Mouse (Mus musculus): ENCODE measurements around the gene Cox7a2l. TPM values are rescaled to one million over a fixed set of nuclear protein-coding genes. Genes with fewer than 3 reads are reported as not detected.

Gene Cox7a2l
- polyA plus RNA-seq, 1 experiment from 2014 or later, result 136 TPM

DNA sequence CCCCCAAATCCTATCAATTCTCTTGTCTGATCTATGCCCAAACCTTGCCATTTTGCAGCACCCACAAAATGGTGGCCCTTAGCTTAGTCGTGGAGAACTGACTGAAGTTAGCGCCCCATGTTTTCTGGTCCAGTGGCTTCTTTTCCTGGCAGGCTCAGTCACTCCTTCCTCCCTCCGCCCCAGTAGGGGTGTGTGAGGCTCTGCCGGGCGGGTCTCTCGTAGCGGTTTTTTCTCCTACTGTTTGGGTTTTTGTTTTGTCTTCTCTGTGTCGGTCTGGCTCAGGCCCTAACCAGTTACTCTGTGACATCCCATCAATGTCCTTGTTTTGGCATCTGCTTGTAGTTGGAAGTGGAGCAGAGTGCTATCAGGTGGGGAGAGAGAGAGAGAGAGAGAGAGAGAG lies 8.5 kb upstream of the Cox7a2l start:
- Histone ChIP-seq H3K4me3 (no peak overlapping the region), H3K27me3 (no peaks in the 10 kb centered on the region), H3K4me1 (peaks cover 24% of the 10 kb centered on the region), H3K27ac (no peak overlapping the region), H3K36me3 (no peaks in the 10 kb centered on the region), H3K4me2 (replicated peaks) (peak overlapping the region; percentile 11; the same call in 1 of the 2 replicates), H3K9ac (no peak overlapping the region), H3K9me3 (no peaks in the 10 kb centered on the region)
- no peak for ATAC-seq (ENCODE audit: insufficient number of reproducible peaks, insufficient read depth, low FRiP score, low TSS enrichment)
- 11% methylated on average over 8 of the region's 8 CpGs for WGBS

- Histone ChIP-seq H3K27ac (no peak overlapping the region), H3K4me3 (no peak overlapping the region), H3K9ac (no peak overlapping the region), H3K9me3 (no peaks in the 10 kb centered on the region), H3K4me1 (peaks cover 24% of the 10 kb centered on the region), H3K4me2 (replicated peaks) (no peak overlapping the region), H3K36me3 (no peaks in the 10 kb centered on the region), H3K27me3 (no peaks in the 10 kb centered on the region)
- no peak for ATAC-seq (ENCODE audit: insufficient number of reproducible peaks, insufficient read depth, low FRiP score, low TSS enrichment)
- 46% methylated on average over 7 of the region's 7 CpGs for WGBS
Observed at GRCm38 (mm10) chr17:83524753-83525152, 7.6 kb upstream of the Cox7a2l start.

DNA sequence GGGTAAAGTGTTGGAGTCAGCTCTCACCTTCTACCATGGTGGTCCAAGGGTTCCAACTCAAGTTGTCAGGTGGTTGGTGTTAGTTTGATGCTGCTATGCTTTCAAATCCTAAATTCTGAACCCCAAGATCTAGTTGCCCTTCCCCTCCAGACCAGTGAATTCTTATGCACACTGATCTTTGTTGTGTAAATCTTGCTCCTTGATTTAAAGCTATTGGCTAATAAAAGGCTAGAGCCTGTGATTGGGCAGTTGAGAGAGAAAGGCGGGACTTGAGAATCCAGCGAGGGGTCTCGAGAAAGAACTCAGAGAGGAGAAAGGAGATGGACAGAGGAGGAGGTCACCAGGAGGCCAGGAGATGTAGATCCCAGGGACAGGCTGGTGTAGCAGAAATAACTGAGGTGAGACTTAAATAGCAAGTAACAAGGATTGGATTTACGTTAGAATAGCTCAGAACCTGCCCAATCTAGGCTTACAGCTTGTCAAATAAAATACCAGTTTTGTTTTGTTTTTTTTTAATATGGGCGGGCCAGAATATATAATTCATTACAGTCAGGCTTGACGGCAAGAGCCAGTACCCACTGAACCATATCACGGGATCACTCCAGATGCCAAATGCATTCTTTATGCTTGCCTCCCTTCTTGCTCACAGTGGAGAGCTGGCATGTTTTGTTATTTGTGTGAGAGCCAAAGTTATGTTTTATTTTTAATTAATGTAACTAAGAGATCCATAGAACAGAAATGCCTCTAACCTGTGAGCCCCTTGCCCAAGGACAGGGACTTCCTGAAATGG lies 5.7 kb upstream of the Cox7a2l start:
- Histone ChIP-seq H3K27me3 (no peaks in the 10 kb centered on the region), H3K9ac (no peak overlapping the region), H3K27ac (no peak overlapping the region), H3K9me3 (no peaks in the 10 kb centered on the region), H3K4me1 (peaks cover 20% of the 10 kb centered on the region), H3K4me3 (no peak overlapping the region), H3K4me2 (replicated peaks) (no peak overlapping the region), H3K36me3 (no peaks in the 10 kb centered on the region)
- no peak for ATAC-seq (ENCODE audit: insufficient number of reproducible peaks, insufficient read depth, low FRiP score, low TSS enrichment)
- 64% methylated on average over 7 of the region's 7 CpGs for WGBS

GRCm38 (mm10) chr17:83521881-83522280 lies 4.8 kb upstream of the Cox7a2l start:
- no peak overlapping the region for H3K4me2 ChIP-seq (replicated peaks)
- no peak overlapping the region for H3K9ac ChIP-seq
- H3K4me1 ChIP-seq, result peaks cover 11% of the 10 kb centered on the region
- no peak for ATAC-seq (ENCODE audit: insufficient number of reproducible peaks, insufficient read depth, low FRiP score, low TSS enrichment)
- 82% methylated on average over 4 of the region's 4 CpGs for WGBS
- H3K4me3 ChIP-seq, result no peak overlapping the region
- no peaks in the 10 kb centered on the region for H3K36me3 ChIP-seq
- H3K27ac ChIP-seq, result no peak overlapping the region
- H3K27me3 ChIP-seq, result no peaks in the 10 kb centered on the region
- H3K9me3 ChIP-seq, result no peaks in the 10 kb centered on the region

DNA sequence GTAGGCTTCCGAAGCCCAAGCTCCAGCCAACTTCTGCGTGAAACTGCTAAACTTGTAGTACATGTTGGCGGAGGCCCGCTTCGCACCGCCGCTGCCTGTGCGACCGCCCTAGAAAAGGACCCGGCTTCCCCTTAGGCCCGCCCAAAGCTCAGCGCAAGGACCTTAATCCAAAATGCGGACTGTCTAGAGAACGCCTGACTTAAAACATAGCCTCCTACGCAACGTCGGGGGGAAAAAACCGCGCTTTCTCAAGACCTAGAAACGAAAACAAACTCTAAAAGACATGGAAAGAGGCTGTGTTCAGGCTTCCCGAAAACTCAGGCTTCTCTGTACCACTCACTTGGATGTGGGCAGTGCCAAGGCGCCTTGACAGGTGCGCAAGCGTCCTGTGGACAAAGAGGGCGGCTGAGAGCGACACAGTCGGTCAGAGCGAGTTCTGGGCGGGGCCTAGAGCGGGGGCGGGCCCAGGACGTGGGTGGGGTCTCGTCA lies 2.9 kb downstream of the Cox7a2l start:
- peak overlapping the region; percentile 68 for H3K27ac ChIP-seq

DNA sequence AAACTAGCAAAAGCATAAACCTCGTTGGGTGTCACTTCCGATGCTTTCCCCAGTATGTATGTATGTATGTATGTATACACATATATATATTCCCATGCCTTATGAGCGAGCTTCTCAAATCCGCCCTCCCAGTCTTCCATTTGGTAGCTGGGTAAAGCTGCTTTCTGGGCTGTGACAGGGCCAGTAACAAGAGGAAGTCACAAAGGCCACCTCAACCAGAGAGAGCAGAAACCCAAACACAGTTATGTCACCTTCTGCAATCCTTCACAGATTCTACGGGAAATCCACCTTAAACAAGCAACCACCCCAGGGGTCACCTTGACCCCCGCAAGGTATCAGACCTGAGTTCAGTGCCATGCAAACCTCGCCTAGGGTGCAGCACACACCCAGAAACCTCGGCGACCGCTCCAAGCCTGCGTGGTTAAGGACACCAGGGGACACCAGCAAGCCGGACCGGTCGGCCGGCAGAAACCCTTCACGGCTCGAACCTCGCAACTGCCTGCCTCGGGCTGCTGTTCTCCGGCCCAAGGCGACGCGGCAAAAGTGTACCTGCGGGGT lies 3.4 kb downstream of the Cox7a2l start:
- WGBS, result 3% methylated on average over 24 of the region's 24 CpGs
- H3K4me2 ChIP-seq (replicated peaks), result peak overlapping the region; percentile 85
- no peaks in the 10 kb centered on the region for H3K27me3 ChIP-seq
- H3K9me3 ChIP-seq, result no peaks in the 10 kb centered on the region
- peak overlapping the region; percentile 95 for H3K4me3 ChIP-seq
- peak overlapping the region; percentile 91 for H3K9ac ChIP-seq
- no peaks in the 10 kb centered on the region for H3K36me3 ChIP-seq
- peaks cover 20% of the 10 kb centered on the region for H3K4me1 ChIP-seq
- peak overlapping the region; percentile 68 for H3K27ac ChIP-seq
- ATAC-seq (ENCODE audit: insufficient number of reproducible peaks, insufficient read depth, low FRiP score, low TSS enrichment), result peak; percentile 24

More for the DNA sequence above, 2.9 kb downstream of the Cox7a2l start:
- peak; percentile 97 for ATAC-seq (ENCODE audit: insufficient number of reproducible peaks, insufficient read depth, low FRiP score, low TSS enrichment)
- Histone ChIP-seq H3K9ac (peak overlapping the region; percentile 91), H3K4me2 (replicated peaks) (peak overlapping the region; percentile 85), H3K4me1 (peaks cover 20% of the 10 kb centered on the region), H3K36me3 (no peaks in the 10 kb centered on the region), H3K9me3 (no peaks in the 10 kb centered on the region), H3K27me3 (no peaks in the 10 kb centered on the region), H3K4me3 (peak overlapping the region; percentile 95)
- WGBS, result under 1% methylated on average over 33 of the region's 33 CpGs

DNA sequence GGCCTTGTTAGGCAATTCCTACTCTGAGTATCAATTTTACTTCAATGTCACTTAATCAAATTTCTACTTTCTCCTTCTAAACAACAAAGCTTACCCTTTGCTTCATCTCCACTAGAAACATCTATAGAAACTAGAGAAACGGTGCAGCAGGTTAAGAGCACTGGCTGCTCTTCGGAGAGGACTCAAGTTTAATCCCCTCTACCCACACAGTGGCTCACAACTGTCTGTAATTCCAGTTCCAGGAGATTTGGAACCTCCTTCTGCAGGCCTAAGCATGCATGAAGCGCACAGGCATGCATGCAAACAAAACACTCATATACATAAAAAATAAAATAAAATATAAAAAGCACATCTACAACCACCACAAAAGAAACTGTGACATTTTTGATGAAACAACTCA lies 5.0 kb downstream of the Cox7a2l start:
- 86% methylated on average over 3 of the region's 3 CpGs for WGBS
- no peak for ATAC-seq (ENCODE audit: insufficient number of reproducible peaks, insufficient read depth, low FRiP score, low TSS enrichment)
- Histone ChIP-seq H3K36me3 (0 out of 2 replicates have a peak, but pooled peaks cover 3% of the 10 kb centered on the region), H3K4me1 (peaks cover 20% of the 10 kb centered on the region), H3K9me3 (no peaks in the 10 kb centered on the region), H3K4me3 (no peak overlapping the region), H3K9ac (no peak overlapping the region), H3K4me2 (replicated peaks) (no peak overlapping the region), H3K27ac (no peak overlapping the region), H3K27me3 (no peaks in the 10 kb centered on the region)

- Histone ChIP-seq H3K4me2 (replicated peaks) (no peak overlapping the region), H3K9me3 (no peaks in the 10 kb centered on the region), H3K4me1 (no peaks in the 10 kb centered on the region), H3K9ac (no peak overlapping the region), H3K4me3 (no peak overlapping the region), H3K27ac (no peak overlapping the region), H3K36me3 (peaks cover 39% of the 10 kb centered on the region), H3K27me3 (no peaks in the 10 kb centered on the region)
- 82% methylated on average over 2 of the region's 2 CpGs for WGBS
- no peak for ATAC-seq (ENCODE audit: insufficient number of reproducible peaks, insufficient read depth, low FRiP score, low TSS enrichment)
Observed at GRCm38 (mm10) chr17:83503693-83504092, 13.4 kb downstream of the Cox7a2l start.

- H3K4me3 ChIP-seq, result no peak overlapping the region
- H3K4me2 ChIP-seq (replicated peaks), result no peak overlapping the region
- H3K9me3 ChIP-seq, result peaks cover 8% of the 10 kb centered on the region; the same call in 1 of the 2 replicates
- no peak for ATAC-seq (ENCODE audit: insufficient number of reproducible peaks, insufficient read depth, low FRiP score, low TSS enrichment)
- H3K27me3 ChIP-seq, result no peaks in the 10 kb centered on the region
- H3K9ac ChIP-seq, result no peak overlapping the region
- no peaks in the 10 kb centered on the region for H3K4me1 ChIP-seq
- 90% methylated on average over 4 of the region's 4 CpGs for WGBS
- H3K36me3 ChIP-seq, result peaks cover 50% of the 10 kb centered on the region
- H3K27ac ChIP-seq, result no peak overlapping the region
Observed at GRCm38 (mm10) chr17:83499692-83500091, 17.4 kb downstream of the Cox7a2l start.

- Histone ChIP-seq H3K4me2 (replicated peaks) (no peak overlapping the region), H3K9ac (no peak overlapping the region), H3K36me3 (peaks cover 50% of the 10 kb centered on the region), H3K4me1 (no peaks in the 10 kb centered on the region), H3K27ac (no peak overlapping the region), H3K27me3 (no peaks in the 10 kb centered on the region), H3K9me3 (peaks cover 8% of the 10 kb centered on the region; the same call in 1 of the 2 replicates), H3K4me3 (no peak overlapping the region)
- 96% methylated on average over 5 of the region's 5 CpGs for WGBS
- no peak for ATAC-seq (ENCODE audit: insufficient number of reproducible peaks, insufficient read depth, low FRiP score, low TSS enrichment)
Observed at GRCm38 (mm10) chr17:83498889-83499288, 18.2 kb downstream of the Cox7a2l start.

DNA sequence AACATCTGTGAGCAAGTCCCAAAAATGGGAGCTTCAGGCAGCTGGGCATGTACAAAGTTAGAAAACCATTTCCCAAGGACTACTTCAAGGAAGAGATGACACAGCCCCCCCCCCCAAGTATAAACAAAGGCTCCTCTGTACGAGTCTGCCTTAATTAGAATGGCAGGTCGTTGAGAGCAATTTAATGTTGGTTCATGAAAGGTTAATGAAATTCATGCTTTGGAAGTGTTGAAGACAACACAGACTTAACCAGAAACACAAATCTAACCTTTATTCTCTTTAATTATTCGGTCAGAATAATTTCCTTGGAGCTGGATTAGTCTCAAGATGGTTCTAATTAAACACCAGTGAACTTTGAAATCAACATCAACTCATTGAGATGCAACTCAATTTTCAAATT lies 29.4 kb downstream of the Cox7a2l start:
- H3K9me3 ChIP-seq, result 0 out of 2 replicates have a peak, but pooled peaks cover 4% of the 10 kb centered on the region
- no peak for ATAC-seq (ENCODE audit: insufficient number of reproducible peaks, insufficient read depth, low FRiP score, low TSS enrichment)

DNA sequence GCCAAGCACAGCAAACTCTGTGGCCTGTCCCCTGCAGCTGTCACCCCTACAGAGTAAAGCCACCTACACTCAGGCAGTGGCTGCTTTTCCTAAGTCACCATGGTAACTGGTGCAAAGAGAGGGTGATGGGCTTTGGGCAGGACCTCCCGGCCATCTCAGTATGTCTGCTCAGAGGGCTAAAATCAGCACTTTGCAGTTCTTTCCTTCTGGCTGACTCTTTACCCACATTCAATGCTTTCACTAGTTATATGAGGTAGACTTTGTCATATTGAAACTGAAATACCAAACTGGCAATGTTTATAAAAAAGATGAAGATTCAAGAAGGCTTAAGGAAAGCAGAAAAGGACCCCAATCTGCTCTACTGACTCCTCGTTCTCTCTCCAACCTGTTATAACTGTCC lies 33.3 kb downstream of the Cox7a2l start:
- Histone ChIP-seq H3K4me1 (no peaks in the 10 kb centered on the region), H3K9me3 (no peaks in the 10 kb centered on the region), H3K4me3 (no peak overlapping the region), H3K27me3 (no peaks in the 10 kb centered on the region), H3K4me2 (replicated peaks) (no peak overlapping the region), H3K9ac (no peak overlapping the region), H3K36me3 (peaks cover 28% of the 10 kb centered on the region), H3K27ac (no peak overlapping the region)
- 90% methylated on average over 2 of the region's 2 CpGs for WGBS
- no peak for ATAC-seq (ENCODE audit: insufficient number of reproducible peaks, insufficient read depth, low FRiP score, low TSS enrichment)

More for the DNA sequence above, 29.4 kb downstream of the Cox7a2l start:
- no peak overlapping the region for H3K4me3 ChIP-seq
- WGBS, result 39% methylated on average over 3 of the region's 3 CpGs
- H3K4me1 ChIP-seq, result no peaks in the 10 kb centered on the region
- H3K27ac ChIP-seq, result no peak overlapping the region
- no peak overlapping the region for H3K9ac ChIP-seq
- no peaks in the 10 kb centered on the region for H3K36me3 ChIP-seq
- H3K27me3 ChIP-seq, result no peaks in the 10 kb centered on the region
- no peak overlapping the region for H3K4me2 ChIP-seq (replicated peaks)
